ENCODE assay signal across 9 mouse cellular contexts in the genomic region with DNA sequence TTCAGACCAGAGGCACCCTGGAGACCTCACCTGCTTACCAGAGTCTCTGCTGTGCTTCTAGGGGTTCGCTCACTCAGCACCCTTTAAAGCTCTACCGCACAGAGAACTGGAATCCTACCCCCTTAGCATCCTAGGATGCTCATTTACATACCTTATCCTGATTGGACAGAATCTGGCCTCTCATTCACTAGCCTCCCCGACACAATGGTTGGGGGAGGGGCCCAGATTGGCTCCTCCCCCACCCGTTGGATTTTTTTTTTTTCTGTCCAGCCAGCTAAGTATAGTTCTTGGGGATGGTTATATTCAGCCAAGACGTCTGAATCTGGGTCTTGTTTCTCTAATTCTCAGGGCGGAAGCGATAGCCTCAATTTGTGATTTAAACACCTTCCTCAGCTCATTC. TPM values are rescaled to one million over a fixed set of nuclear protein-coding genes. Genes with fewer than 3 reads are reported as not detected.
DNase-seq lines count a peak whose midpoint lies in the region; ATAC-seq and TF ChIP-seq lines count a peak whose summit lies in the region.
"Had no signal": no experiment of that assay in that cellular context is flagged by ENCODE, and none has a peak within 500 bp of the region (broad histone marks: within the 10 kb centered on the region; RNA-seq: fewer than 3 reads in every experiment).

A gene (plus strand): TSS at position 283 of the 400 bp plus-strand sequence.

- no peak for DNase-seq in kidney, postnatal 14 days
- peak; percentile 43 for DNase-seq in brain, embryonic 14.5 days (ENCODE audit: low read depth)
- DNase-seq in intestine, embryonic 14.5 days (ENCODE audit: low spot score), result no peak
- no peak for DNase-seq in frontal cortex, postnatal 25 days (ENCODE audit: low spot score in 2 of 2)
- no peak for DNase-seq in kidney, postnatal 36 days
- no peak for DNase-seq in heart, adult 8-10 months (ENCODE audit: low spot score)

- no peak within 1 kb of the TSS for H3K27ac ChIP-seq in kidney, embryonic 15.5 days
- no peak within 1 kb of the TSS for H3K27ac ChIP-seq in intestine, embryonic 14.5 days (ENCODE audit: low read depth)
- H3K27ac ChIP-seq in midbrain, embryonic 16.5 days (ENCODE audit: low read length), result no peak within 1 kb of the TSS
- H3K27ac ChIP-seq: heart, embryonic 13.5 days had no signal

- H3K36me3 ChIP-seq in kidney, embryonic 15.5 days, result no peaks in the 10 kb centered on the region
- H3K36me3 ChIP-seq in intestine, embryonic 14.5 days (ENCODE audit: control insufficient read depth, insufficient read depth, low read length), result no peaks in the 10 kb centered on the region
- H3K36me3 ChIP-seq in midbrain, embryonic 16.5 days (ENCODE audit: control insufficient read depth, insufficient read depth, low read length), result no peaks in the 10 kb centered on the region
- H3K36me3 ChIP-seq: heart, embryonic 13.5 days had no signal

- 0 out of 2 replicates have a peak, but pooled peaks have one; percentile 30 for ATAC-seq in kidney, embryonic 15.5 days (replicated peaks; ENCODE audit: low FRiP score)
- ATAC-seq in intestine, embryonic 14.5 days (replicated peaks; ENCODE audit: low FRiP score, low TSS enrichment, low read depth), result no peak
- ATAC-seq in midbrain, embryonic 16.5 days, result no peak

- H3K4me1 ChIP-seq in kidney, embryonic 15.5 days, result peaks cover 16% of the 10 kb centered on the region
- peaks cover 13% of the 10 kb centered on the region for H3K4me1 ChIP-seq in intestine, embryonic 14.5 days (replicated peaks; ENCODE audit: control insufficient read depth, insufficient read depth, low read length)
- H3K4me1 ChIP-seq in midbrain, embryonic 16.5 days (ENCODE audit: control insufficient read depth, insufficient read depth, low read length), result peaks cover 13% of the 10 kb centered on the region

- peaks cover 3% of the 10 kb centered on the region for H3K27me3 ChIP-seq in kidney, embryonic 15.5 days
- H3K27me3 ChIP-seq in intestine, embryonic 14.5 days (replicated peaks; ENCODE audit: control insufficient read depth, insufficient read depth, low read length), result 0 out of 2 replicates have a peak, but pooled peaks cover 3% of the 10 kb centered on the region
- H3K27me3 ChIP-seq in midbrain, embryonic 16.5 days (ENCODE audit: control insufficient read depth, insufficient read depth, low read depth, low read length), result no peaks in the 10 kb centered on the region
- H3K27me3 ChIP-seq: heart, embryonic 13.5 days had no signal

- no peak for TF ChIP-seq CTCF in brain, embryonic 14.5 days (IDR thresholded peaks at IDR 0.05; ENCODE audit: borderline replicate concordance, extremely low read depth, insufficient read depth, insufficient read length)

- H3K9me3 ChIP-seq in kidney, embryonic 15.5 days (replicated peaks), result no peaks in the 10 kb centered on the region
- H3K9me3 ChIP-seq in intestine, embryonic 14.5 days (ENCODE audit: control insufficient read depth, low read length), result no peaks in the 10 kb centered on the region
- H3K9me3 ChIP-seq in midbrain, embryonic 16.5 days (replicated peaks; ENCODE audit: control insufficient read depth, low read length, poor library complexity, severe bottlenecking), result no peaks in the 10 kb centered on the region
- H3K9me3 ChIP-seq: heart, embryonic 13.5 days had no signal

- H3K9ac ChIP-seq in kidney, embryonic 15.5 days, result no peak within 1 kb of the TSS
- H3K9ac ChIP-seq in intestine, embryonic 14.5 days (ENCODE audit: low read length), result no peak within 1 kb of the TSS
- H3K9ac ChIP-seq in midbrain, embryonic 16.5 days (ENCODE audit: low read depth, low read length), result no peak within 1 kb of the TSS
- H3K9ac ChIP-seq: heart, embryonic 13.5 days had no signal

- H3K4me3 ChIP-seq in kidney, embryonic 15.5 days (replicated peaks), result no peak within 1 kb of the TSS
- H3K4me3 ChIP-seq in intestine, embryonic 14.5 days (ENCODE audit: low read depth, low read length), result no peak within 1 kb of the TSS
- no peak within 1 kb of the TSS for H3K4me3 ChIP-seq in midbrain, embryonic 16.5 days (ENCODE audit: low read depth, low read length)
- H3K4me3 ChIP-seq: heart, embryonic 13.5 days had no signal

- TF ChIP-seq POLR2A in brain, embryonic 14.5 days (IDR thresholded peaks at IDR 0.05; ENCODE audit: borderline replicate concordance, extremely low read depth, insufficient read depth, insufficient read length, poor library complexity, severe bottlenecking), result no peak

- no peak within 1 kb of the TSS for H3K4me2 ChIP-seq in kidney, embryonic 15.5 days
- H3K4me2 ChIP-seq in intestine, embryonic 14.5 days (ENCODE audit: low read length), result no peak within 1 kb of the TSS
- H3K4me2 ChIP-seq in midbrain, embryonic 16.5 days (ENCODE audit: low read length), result no peak within 1 kb of the TSS
- H3K4me2 ChIP-seq: heart, embryonic 13.5 days had no signal

- WGBS in kidney, embryonic 15.5 days, result 25% methylated on average over 7 of the region's 7 CpGs
- WGBS in intestine, embryonic 14.5 days, result 20% methylated on average over 7 of the region's 7 CpGs
- 17% methylated on average over 7 of the region's 7 CpGs for WGBS in midbrain, embryonic 16.5 days

RNA-seq across cellular contexts. Expression of the gene that starts here (rescaled TPM):
- polyA plus RNA-seq in kidney, embryonic 15.5 days (2015; fragmentation: Nextera tagmentation; extraction: Ambion mirVana), result 10.5 and 11.5 TPM in 2 replicates
- 41.9 and 51.4 TPM in 2 replicates for polyA plus RNA-seq in brain, embryonic 14.5 days (2012; rRNA removed)
- polyA plus RNA-seq in intestine, embryonic 14.5 days (2014; fragmentation: Nextera tagmentation; extraction: Ambion mirVana), result 25.2 and 31.0 TPM in 2 replicates
- polyA plus RNA-seq in midbrain, embryonic 16.5 days (2015; fragmentation: Nextera tagmentation; extraction: Ambion mirVana), result 42.0 and 51.3 TPM in 2 replicates
- 1 to 10 TPM; 1.8 to 2.6 (median 2.3) TPM for total RNA-seq in heart, adult 8-10 months (2022)
